Mouse (Mus musculus) CH12.LX (cell line): Measurements from ENCODE around the gene Itgad. TPM values are rescaled to one million over a fixed set of nuclear protein-coding genes. Genes with fewer than 3 reads are reported as not detected.

ENCODE experiments used
- DNase-seq: peaks from one replicate; pipeline ENCODE4 v3.0.0-alpha.2; 2013; ENCODE audit errors: extremely low read depth
- H3K27ac ChIP-seq: 2 replicates; pipeline ENCODE4 v1.5.1; 2012; ENCODE audit warnings: low read depth, mild to moderate bottlenecking, control low read depth, moderate library complexity; ENCODE audit not compliant: insufficient read depth
- H3K27me3 ChIP-seq: replicated peaks from 2 replicates; pipeline ENCODE3; 2012; ENCODE audit warnings: inconsistent platforms
- H3K36me3 ChIP-seq, 2 experiments: replicated peaks in 1 of 2; 2 replicates each; pipeline versions ENCODE3 to v1.6.1; 2012; ENCODE audit warnings: inconsistent platforms in 1 of 2, low read length in 1 of 2, mild to moderate bottlenecking in 1 of 2, mixed read lengths in 1 of 2, moderate library complexity in 1 of 2; ENCODE audit not compliant: control insufficient read depth in 1 of 2, insufficient read depth in 1 of 2
- H3K4me1 ChIP-seq, 2 experiments: 2 replicates each; pipeline ENCODE4 v1.6.1; 2012; ENCODE audit warnings: inconsistent platforms in 1 of 2, moderate library complexity in 1 of 2; ENCODE audit not compliant: insufficient read depth in 2 of 2, control insufficient read depth in 1 of 2
- H3K4me2 ChIP-seq: 2 replicates; pipeline ENCODE4 v1.6.1; 2012; ENCODE audit warnings: low read depth, mild to moderate bottlenecking, control low read depth; ENCODE audit not compliant: poor library complexity, insufficient read depth, severe bottlenecking
- H3K4me3 ChIP-seq, 3 experiments: fragments of 150-350 bp in 1 of 3; sonication (generic) in 1 of 3; replicated peaks in 1 of 3; 2 replicates each; pipeline versions ENCODE3 to v1.5.1; 2011 to 2012; ENCODE audit warnings: low read depth in 2 of 3, low read length in 2 of 3, mild to moderate bottlenecking in 2 of 3, moderate library complexity in 2 of 3, control low read depth in 1 of 3, improper control_type of control experiment in 1 of 3, inconsistent platforms in 1 of 3, mixed read lengths in 1 of 3; ENCODE audit not compliant: poor library complexity in 1 of 3
- H3K79me2 ChIP-seq: replicated peaks from 2 replicates; pipeline ENCODE4 v1.6.1; 2012; ENCODE audit warnings: mild to moderate bottlenecking, moderate library complexity; ENCODE audit not compliant: control insufficient read depth, poor library complexity, insufficient read depth, severe bottlenecking; ENCODE audit errors: extremely low read depth
- H3K9ac ChIP-seq: 2 replicates; pipeline ENCODE4 v1.6.1; 2012; ENCODE audit warnings: low read depth, mild to moderate bottlenecking, control low read depth, moderate library complexity; ENCODE audit not compliant: insufficient read depth
- H3K9me3 ChIP-seq: replicated peaks from 2 replicates; pipeline ENCODE3; 2012; ENCODE audit warnings: low read length, inconsistent platforms, mixed read lengths
- BHLHE40 ChIP-seq: IDR thresholded peaks from 2 replicates; pipeline ENCODE4 v1.6.1; 2011; ENCODE audit warnings: mild to moderate bottlenecking, low read depth, low read length, improper control_type of control experiment
- CHD1 ChIP-seq: IDR thresholded peaks from 2 replicates; pipeline ENCODE4 v1.6.1; 2012; ENCODE audit warnings: low read depth, low read length, improper control_type of control experiment, inconsistent platforms
- CHD2 ChIP-seq: IDR thresholded peaks from 2 replicates; pipeline ENCODE4 v1.6.1; 2011; ENCODE audit warnings: low read length, improper control_type of control experiment
- E2F4 ChIP-seq: IDR thresholded peaks from 2 replicates; pipeline ENCODE4 v1.6.1; 2011; ENCODE audit warnings: low read depth, low read length, improper control_type of control experiment; ENCODE audit not compliant: insufficient replicate concordance
- ELF1 ChIP-seq: IDR thresholded peaks from 2 replicates; pipeline ENCODE4 v1.6.1; 2014; ENCODE audit warnings: low read depth, mild to moderate bottlenecking, inconsistent platforms, low read length, improper control_type of control experiment
- EP300 ChIP-seq: IDR thresholded peaks from 2 replicates; pipeline ENCODE4 v1.6.1; 2011; ENCODE audit warnings: low read length, improper control_type of control experiment
- ETS1 ChIP-seq: conservative IDR thresholded peaks from 2 replicates; pipeline ENCODE4 v1.6.1; 2012; ENCODE audit warnings: low read depth, mild to moderate bottlenecking, inconsistent platforms, low read length, improper control_type of control experiment, moderate library complexity
- HCFC1 ChIP-seq: IDR thresholded peaks from 2 replicates; pipeline ENCODE4 v1.6.1; 2012; ENCODE audit warnings: low read depth, mild to moderate bottlenecking, inconsistent platforms, low read length, improper control_type of control experiment
- IRF4 ChIP-seq: IDR thresholded peaks from 2 replicates; pipeline ENCODE4 v1.6.1; 2014; ENCODE audit warnings: low read depth, mild to moderate bottlenecking, inconsistent platforms, low read length, improper control_type of control experiment
- JUN ChIP-seq: IDR thresholded peaks from 2 replicates; pipeline ENCODE4 v1.6.1; 2011; ENCODE audit warnings: low read depth, mild to moderate bottlenecking, low read length, improper control_type of control experiment, moderate library complexity; ENCODE audit not compliant: insufficient read depth
- KAT2A ChIP-seq: IDR thresholded peaks from 2 replicates; pipeline ENCODE4 v1.6.1; 2012; ENCODE audit warnings: low read length, improper control_type of control experiment, inconsistent platforms; ENCODE audit not compliant: insufficient replicate concordance
- MAX ChIP-seq: IDR thresholded peaks from 2 replicates; pipeline ENCODE4 v1.6.1; 2011; ENCODE audit warnings: low read length, improper control_type of control experiment
- MEF2A ChIP-seq: IDR thresholded peaks from 2 replicates; pipeline ENCODE4 v1.6.1; 2014; ENCODE audit warnings: low read depth, mild to moderate bottlenecking, inconsistent platforms, low read length, improper control_type of control experiment, borderline replicate concordance
- NELFE ChIP-seq: IDR thresholded peaks from 2 replicates; pipeline ENCODE4 v1.6.1; 2011; ENCODE audit warnings: low read depth, low read length, improper control_type of control experiment
- NRF1 ChIP-seq: IDR thresholded peaks from 2 replicates; pipeline ENCODE4 v1.6.1; 2014; ENCODE audit warnings: low read depth, mild to moderate bottlenecking, inconsistent platforms, low read length, improper control_type of control experiment, moderate library complexity
- RAD21 ChIP-seq: IDR thresholded peaks from 2 replicates; pipeline ENCODE4 v1.6.1; 2011; ENCODE audit warnings: low read depth, mild to moderate bottlenecking, low read length, improper control_type of control experiment, moderate library complexity
- RCOR1 ChIP-seq: conservative IDR thresholded peaks from 2 replicates; pipeline ENCODE4 v1.6.1; 2012; ENCODE audit warnings: low read depth, mild to moderate bottlenecking, inconsistent platforms, low read length, improper control_type of control experiment
- SIN3A ChIP-seq: IDR thresholded peaks from 2 replicates; pipeline ENCODE4 v1.6.1; 2012; ENCODE audit warnings: low read length, improper control_type of control experiment, inconsistent platforms
- TBP ChIP-seq: conservative IDR thresholded peaks from 2 replicates; pipeline ENCODE4 v1.6.1; 2011; ENCODE audit warnings: low read depth, low read length, improper control_type of control experiment
- UBTF ChIP-seq: IDR thresholded peaks from 2 replicates; pipeline ENCODE4 v1.6.1; 2012; ENCODE audit warnings: low read depth, mild to moderate bottlenecking, inconsistent platforms, low read length, improper control_type of control experiment, moderate library complexity
- USF2 ChIP-seq: conservative IDR thresholded peaks from 2 replicates; pipeline ENCODE4 v1.6.1; 2011; ENCODE audit warnings: low read depth, low read length, improper control_type of control experiment
- ZC3H11A ChIP-seq: IDR thresholded peaks from 2 replicates; pipeline ENCODE4 v1.6.1; 2012; ENCODE audit warnings: low read depth, mild to moderate bottlenecking, inconsistent platforms, low read length, improper control_type of control experiment
- ZKSCAN1 ChIP-seq: IDR thresholded peaks from 2 replicates; pipeline ENCODE4 v1.6.1; 2012; ENCODE audit warnings: low read depth, inconsistent platforms, low read length, improper control_type of control experiment, borderline replicate concordance
- ZNF384 ChIP-seq: IDR thresholded peaks from 2 replicates; pipeline ENCODE4 v1.6.1; 2012; ENCODE audit warnings: low read depth, low read length, improper control_type of control experiment, inconsistent platforms
- dilution Hi-C: fragments of 300-500 bp; cut with MboI; formaldehyde crosslinking; loops from 2 replicates; pipeline ENCODE4 v1.14.3; 2020; ENCODE audit warnings: low sequenced_read_pairs; ENCODE audit not compliant: extremely low pct_unique_long_range_greater_than_20kb, extremely low pct_ligation_motif_present
- in situ Hi-C: fragments of 300-500 bp; cut with MboI; formaldehyde crosslinking; loops from 3 replicates; pipeline ENCODE4 v1.14.3; 2019; ENCODE audit warnings: low sequenced_read_pairs, low pct_ligation_motif_present, low pct_unique_long_range_greater_than_20kb, mixed read lengths
- polyA plus RNA-seq: library from polyadenylated mRNA; unstranded; fragments of >175 nt; gene quantifications from 2 replicates; pipeline ENCODE4 v1.2.1, GENCODE M21; 2012; ENCODE audit warnings: low read depth; ENCODE audit not compliant: insufficient read length
- total RNA-seq, 2 experiments: library from RNA; depleted of rRNA; stranded (reverse); fragments of 300-350 nt in 1 of 2; fragments of >200 nt in 1 of 2; gene quantifications; 2 replicates each; pipeline ENCODE4 v1.2.3; 2012 to 2014

Itgad gene
- total and polyA plus RNA-seq, 3 experiments = not detected

DNA sequence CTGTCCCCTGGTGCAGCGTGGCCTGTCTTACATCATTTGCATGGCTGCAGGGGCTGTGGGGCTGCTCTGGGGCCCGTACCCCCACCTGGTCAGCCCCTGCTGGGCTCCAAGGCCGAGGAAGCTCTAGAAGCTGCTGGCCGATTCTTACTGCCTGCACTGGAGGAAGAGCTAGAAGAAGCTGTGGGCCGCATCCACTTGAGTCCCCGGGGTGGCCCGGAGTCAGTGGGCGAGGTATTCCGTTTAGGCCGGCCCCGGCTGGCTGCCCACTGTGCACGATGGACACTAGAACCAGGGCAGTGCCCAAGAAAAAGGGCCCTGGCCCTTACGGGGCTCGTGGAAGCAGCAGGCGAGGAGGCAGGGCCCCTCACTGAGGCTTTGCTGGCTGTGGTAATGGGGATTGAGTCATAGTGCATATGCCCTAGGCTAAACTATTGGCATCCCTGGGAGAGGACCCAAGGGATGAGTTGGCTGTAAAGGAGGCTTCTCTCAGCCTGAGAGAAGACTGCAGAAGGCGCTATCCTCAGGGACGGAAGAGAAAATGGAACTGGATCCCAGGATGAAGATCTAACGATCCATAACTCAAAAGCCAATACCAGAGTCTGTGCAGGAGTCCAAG, 90.3 kb downstream of the Itgad start:
- Histone ChIP-seq H3K27me3 (no peaks in the 10 kb centered on the region), H3K4me2 (no peak overlapping the region), H3K4me1 (peaks cover 2 to 15% of the 10 kb centered on the region in 2 experiments; a peak in 3 of 4 replicates), H3K36me3 (peaks cover 51 to 65% of the 10 kb centered on the region in 2 experiments), H3K9me3 (no peaks in the 10 kb centered on the region), H3K27ac (no peak overlapping the region), H3K9ac (no peak overlapping the region), H3K4me3 (no peak overlapping the region), H3K79me2 (no peaks in the 10 kb centered on the region)
- no peak for DNase-seq
- TF ChIP-seq CHD1 (no peak), MAX (no peak), KAT2A (no peak), JUN (no peak), ZKSCAN1 (no peak), IRF4 (no peak), CHD2 (no peak), ZNF384 (no peak), SIN3A (no peak), ELF1 (no peak), RCOR1 (no peak), EP300 (no peak), NRF1 (no peak), MEF2A (no peak), RAD21 (no peak)
- in situ Hi-C loops = no loop called here
- dilution Hi-C loops = no loop called here

DNA sequence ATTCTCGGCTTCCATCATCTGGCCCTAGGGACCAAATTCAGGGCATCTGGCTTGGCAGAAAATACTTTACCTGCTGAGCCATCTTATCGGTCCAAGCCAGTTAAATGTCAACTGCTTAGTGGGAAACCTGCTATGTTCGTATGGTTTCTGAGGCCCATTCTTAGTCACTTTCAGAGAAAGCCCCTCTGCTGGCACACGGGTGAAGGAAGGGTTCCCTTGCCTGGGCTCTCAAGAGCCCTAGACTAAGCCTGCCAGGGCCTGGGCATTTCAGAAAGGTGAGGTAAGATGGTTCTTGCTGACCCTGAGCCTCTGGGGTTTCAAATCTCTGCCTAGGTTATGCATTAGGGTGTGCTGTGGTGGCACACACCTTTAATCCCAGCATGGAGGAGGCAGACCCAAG, 91.4 kb downstream of the Itgad start:
- no peaks in the 10 kb centered on the region for H3K27me3 ChIP-seq
- in situ Hi-C loops = no loop called here
- H3K27ac ChIP-seq = no peak overlapping the region
- H3K9ac ChIP-seq = no peak overlapping the region
- dilution Hi-C loops = no loop called here
- no peaks in the 10 kb centered on the region for H3K9me3 ChIP-seq
- DNase-seq = no peak
- H3K4me1 ChIP-seq = peaks cover 0 to 4% of the 10 kb centered on the region in 2 experiments; a peak in 1 of 4 replicates
- peaks cover 41 to 58% of the 10 kb centered on the region in 2 experiments for H3K36me3 ChIP-seq
- TF ChIP-seq CHD1 = no peak
- no peak for TF ChIP-seq ZC3H11A
- TF ChIP-seq USF2 = no peak
- no peak for TF ChIP-seq TBP
- TF ChIP-seq NELFE = no peak
- no peak for TF ChIP-seq HCFC1
- TF ChIP-seq BHLHE40 = no peak
- TF ChIP-seq MAX = no peak
- TF ChIP-seq E2F4 = no peak
- TF ChIP-seq CHD2 = no peak
- no peak for TF ChIP-seq UBTF
- TF ChIP-seq ETS1 = no peak
- TF ChIP-seq JUN = no peak
- TF ChIP-seq, all 38 proteins: peak for 0
- Histone ChIP-seq H3K4me3 (no peak overlapping the region), H3K79me2 (no peaks in the 10 kb centered on the region), H3K4me2 (no peak overlapping the region)
